Mouse (Mus musculus) heart, adult 2 months (tissue): ENCODE measurements around the gene Rpl9.

Source experiments
- CTCF ChIP-seq: fragments of 200-600 bp; IDR thresholded peaks from 2 replicates; pipeline ENCODE4 v1.8.1; 2022; ENCODE audit warnings: antibody characterized with exemption, mild to moderate bottlenecking, moderate library complexity
- POLR2A ChIP-seq: fragments of 200-500 bp; IDR thresholded peaks from 2 replicates; pipeline ENCODE4 v1.6.1; 2011; ENCODE audit warnings: mild to moderate bottlenecking, low read depth, low read length, control low read depth; ENCODE audit not compliant: insufficient read depth

DNA sequence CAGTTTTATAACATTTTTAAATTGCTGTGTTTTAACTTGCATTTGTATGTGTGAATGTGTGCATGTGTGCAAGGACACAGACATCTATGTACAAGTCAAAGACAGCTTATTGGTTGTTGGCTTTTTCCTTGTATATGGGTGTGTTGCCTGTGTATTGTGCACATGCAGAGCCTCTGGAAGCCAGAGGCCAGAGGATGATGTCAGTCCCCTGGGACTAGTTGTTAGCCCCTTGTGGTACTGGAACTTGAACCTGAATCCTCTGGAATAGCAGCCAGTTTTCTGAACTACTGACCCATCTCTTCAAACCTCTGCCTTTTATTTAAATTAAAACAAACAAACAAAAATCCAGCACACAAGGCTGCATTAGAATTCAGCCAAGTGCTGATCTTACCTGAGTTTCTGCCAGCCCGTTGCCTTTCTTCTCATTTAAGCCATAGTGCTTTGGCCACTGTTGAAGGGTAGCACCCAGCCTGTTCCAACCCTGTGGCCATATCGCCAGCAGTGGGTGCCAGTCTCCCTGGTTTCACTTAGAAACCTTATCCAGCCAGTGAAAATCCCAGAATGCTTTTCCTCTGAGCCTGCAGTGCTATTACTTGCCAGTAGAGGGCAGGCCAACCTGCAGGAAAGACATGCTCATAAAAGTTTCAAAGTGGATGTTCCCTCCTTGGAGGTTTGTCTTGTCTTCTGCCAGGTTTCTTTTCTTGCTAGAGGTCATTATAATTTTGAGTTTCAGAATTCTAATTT lies 10.2 kb upstream of the Rpl9 start:
- TF ChIP-seq CTCF (peak; percentile 99; the same call in 1 of the 2 replicates), POLR2A (no peak)
